Mouse (Mus musculus) midbrain, embryonic 14.5 days (tissue): ENCODE measurements around the gene Mdh1b. TPM values are rescaled to one million over a fixed set of nuclear protein-coding genes. Genes with fewer than 3 reads are reported as not detected.

Experiments
- ATAC-seq: fragments of 200-750 bp; cut with Nextera tagmentation; 2 replicates; pipeline ENCODE4 v1.8.0; 2017; ENCODE audit warnings: moderate number of reproducible peaks, moderate library complexity; ENCODE audit not compliant: low FRiP score, low TSS enrichment
- DNase-seq: peaks from one replicate; pipeline ENCODE4 v3.0.0-alpha.2; 2015
- H3K27ac ChIP-seq: fragments of 300-500 bp; sonication (generic); replicated peaks from 2 replicates; pipeline ENCODE4 v1.5.1; 2014; ENCODE audit warnings: mild to moderate bottlenecking, low read depth, low read length, moderate library complexity
- H3K27me3 ChIP-seq: fragments of 300-500 bp; sonication (generic); 2 replicates; pipeline ENCODE4 v1.6.1; 2014; ENCODE audit warnings: low read length, control low read depth, mixed read lengths; ENCODE audit not compliant: control insufficient read depth, insufficient read depth
- H3K36me3 ChIP-seq: fragments of 300-500 bp; sonication (generic); 2 replicates; pipeline ENCODE4 v1.6.1; 2014; ENCODE audit warnings: low read length, control low read depth; ENCODE audit not compliant: control insufficient read depth, insufficient read depth
- H3K4me1 ChIP-seq: fragments of 300-500 bp; sonication (generic); 2 replicates; pipeline ENCODE4 v1.6.1; 2014; ENCODE audit warnings: mild to moderate bottlenecking, antibody characterized with exemption, low read length, control low read depth; ENCODE audit not compliant: control insufficient read depth, insufficient read depth
- H3K4me2 ChIP-seq: fragments of 300-500 bp; sonication (generic); 2 replicates; pipeline ENCODE4 v1.6.1; 2014; ENCODE audit warnings: mild to moderate bottlenecking, low read length, moderate library complexity
- H3K4me3 ChIP-seq: fragments of 300-500 bp; sonication (generic); replicated peaks from 2 replicates; pipeline ENCODE4 v1.5.1; 2014; ENCODE audit warnings: low read depth, low read length
- H3K9ac ChIP-seq: fragments of 300-500 bp; sonication (generic); replicated peaks from 2 replicates; pipeline ENCODE4 v1.6.1; 2014; ENCODE audit warnings: mild to moderate bottlenecking, low read length, moderate library complexity
- H3K9me3 ChIP-seq: fragments of 300-500 bp; sonication (generic); 2 replicates; pipeline ENCODE4 v1.6.1; 2016; ENCODE audit warnings: low read length, control low read depth, mixed read lengths; ENCODE audit not compliant: control insufficient read depth
- WGBS: fragments of 180-500 bp; shearing (Covaris S2); extraction: QIAGEN DNeasy Blood & Tissue Kit; methylation state at CpG from one replicate; pipeline ENCODE4 v1.1.7; 2014; 5-methylcytosine and 5-hydroxymethylcytosine counted together
- polyA plus RNA-seq: library from polyadenylated mRNA; unstranded; fragments of >200 nt; fragmentation: Nextera tagmentation; extraction: Ambion mirVana; gene quantifications from 2 replicates; pipeline ENCODE4 v1.2.1, GENCODE M21; 2014

The Mdh1b gene
- polyA plus RNA-seq, 1 experiment from 2014 or later = 0.43 TPM

DNA sequence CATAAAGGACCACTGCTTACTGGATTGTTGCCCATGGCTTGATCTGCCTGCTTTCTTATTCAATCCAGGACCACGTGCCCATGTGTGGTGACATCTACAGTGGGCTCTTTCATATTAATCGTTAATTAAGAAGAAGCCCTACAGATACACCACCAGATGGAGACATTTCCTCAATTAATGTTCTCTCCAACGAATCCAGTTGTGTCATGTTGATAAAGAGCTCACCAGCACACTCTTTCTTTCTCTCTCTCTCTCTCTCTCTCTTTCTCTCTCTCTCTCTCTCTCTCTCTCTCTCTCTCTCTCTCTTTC, 61.3 kb downstream of the Mdh1b start:
- WGBS = 2% methylated on average over 3 of the region's 3 CpGs
- H3K9ac ChIP-seq = no peak overlapping the region; the same call in 1 of the 2 replicates
- peaks cover 10% of the 10 kb centered on the region for H3K4me1 ChIP-seq
- no peak overlapping the region for H3K4me3 ChIP-seq
- H3K27me3 ChIP-seq = no peaks in the 10 kb centered on the region
- DNase-seq = peak; percentile 87
- H3K4me2 ChIP-seq = peak overlapping the region; percentile 49
- peak; percentile 77 for ATAC-seq
- H3K27ac ChIP-seq = peak overlapping the region; percentile 53; the same call in 1 of the 2 replicates
- H3K9me3 ChIP-seq = no peaks in the 10 kb centered on the region
- no peaks in the 10 kb centered on the region for H3K36me3 ChIP-seq

DNA sequence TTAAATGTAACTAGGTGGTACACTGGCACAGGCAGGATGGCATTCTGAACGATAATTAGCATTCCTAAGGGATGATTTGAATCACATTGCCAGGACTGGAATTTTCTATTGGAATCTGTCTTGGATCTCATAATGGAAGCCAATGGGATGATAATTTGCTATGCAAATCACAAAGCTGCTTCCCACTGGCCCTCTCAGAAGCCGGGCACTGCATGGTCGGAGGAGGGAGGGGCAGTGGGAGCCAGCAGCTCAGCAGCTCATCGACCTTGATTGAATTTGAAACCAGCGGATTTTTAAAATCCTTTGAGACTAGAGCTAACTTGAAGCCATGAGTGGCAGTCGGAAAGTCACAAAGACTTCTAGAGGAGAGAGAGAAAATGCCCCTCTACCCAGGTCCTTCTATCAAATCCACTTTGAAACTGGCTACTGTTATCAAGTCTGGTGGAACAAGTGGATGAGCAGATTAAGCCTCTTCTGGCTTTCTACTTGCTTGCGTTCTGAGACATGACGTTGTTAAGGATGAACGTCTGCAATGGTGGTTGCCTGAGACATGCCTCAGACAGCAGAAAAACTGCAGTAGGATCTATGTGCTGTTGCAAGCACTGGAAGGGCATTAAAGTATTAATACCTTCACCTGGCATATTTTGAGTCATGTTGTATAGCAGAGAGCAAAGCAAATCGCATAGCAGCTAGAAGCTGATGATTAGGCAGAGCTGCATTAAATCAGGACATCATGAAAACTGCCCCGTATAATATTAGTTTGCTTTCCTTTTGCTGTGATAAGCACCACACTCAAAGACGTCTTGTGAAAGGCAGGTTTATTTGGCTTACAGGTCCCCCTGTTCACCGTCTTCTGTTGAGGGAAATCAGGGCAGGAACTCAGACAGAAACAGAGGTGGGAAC, 61.9 kb downstream of the Mdh1b start:
- DNase-seq (peak; percentile 65), ATAC-seq (peak; percentile 17; the same call in 1 of the 2 replicates)
- Histone ChIP-seq H3K36me3 (no peaks in the 10 kb centered on the region), H3K9ac (no peak overlapping the region; the same call in 1 of the 2 replicates), H3K27ac (peak overlapping the region; percentile 53), H3K9me3 (no peaks in the 10 kb centered on the region), H3K4me1 (peaks cover 10% of the 10 kb centered on the region), H3K4me2 (peak overlapping the region; percentile 49), H3K27me3 (no peaks in the 10 kb centered on the region), H3K4me3 (peak overlapping the region; percentile 1)
- WGBS = 12% methylated on average over 13 of the region's 13 CpGs

DNA sequence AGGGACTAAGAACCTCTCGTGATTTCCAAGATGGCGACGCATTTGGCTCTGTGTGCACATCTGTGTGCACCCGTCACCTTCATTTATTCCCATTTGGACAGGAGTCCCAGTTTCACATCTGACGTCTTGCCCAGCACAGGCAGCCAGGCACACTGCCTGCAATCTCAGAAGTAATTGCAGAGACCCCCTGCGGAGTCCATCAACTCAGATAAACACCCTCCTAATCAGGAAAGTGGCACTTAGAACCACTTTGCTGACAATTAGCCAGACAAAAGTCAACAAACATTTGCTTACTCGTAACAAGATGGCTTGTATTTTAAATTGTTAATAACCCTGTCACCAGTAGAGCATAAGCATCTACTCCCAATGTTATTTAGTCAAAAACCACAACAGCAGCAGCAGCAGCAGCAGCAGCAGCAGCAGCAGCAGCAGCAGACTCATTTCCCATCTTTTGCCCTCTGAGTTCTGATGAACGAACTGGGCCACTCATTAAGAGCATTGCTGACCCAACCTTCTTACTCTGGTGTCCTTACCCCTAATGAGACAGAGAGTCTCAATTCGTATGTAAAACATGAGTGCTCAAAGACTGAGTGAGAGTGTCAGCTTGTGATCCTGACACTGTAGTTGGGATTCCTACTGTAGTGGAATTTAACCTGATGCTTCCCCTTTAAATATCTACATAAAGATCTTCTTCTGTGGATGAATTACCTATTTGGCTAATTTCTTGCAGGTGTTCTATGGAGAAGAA, 62.7 kb downstream of the Mdh1b start:
- H3K4me2 ChIP-seq = peak overlapping the region; percentile 49
- peak; percentile 34 for DNase-seq
- 46% methylated on average over 9 of the region's 9 CpGs for WGBS
- H3K4me3 ChIP-seq = no peak overlapping the region
- H3K27ac ChIP-seq = no peak overlapping the region; the same call in 1 of the 2 replicates
- no peaks in the 10 kb centered on the region for H3K36me3 ChIP-seq
- H3K9ac ChIP-seq = no peak overlapping the region
- no peaks in the 10 kb centered on the region for H3K27me3 ChIP-seq
- H3K9me3 ChIP-seq = no peaks in the 10 kb centered on the region
- H3K4me1 ChIP-seq = peaks cover 10% of the 10 kb centered on the region
- no peak for ATAC-seq

DNA sequence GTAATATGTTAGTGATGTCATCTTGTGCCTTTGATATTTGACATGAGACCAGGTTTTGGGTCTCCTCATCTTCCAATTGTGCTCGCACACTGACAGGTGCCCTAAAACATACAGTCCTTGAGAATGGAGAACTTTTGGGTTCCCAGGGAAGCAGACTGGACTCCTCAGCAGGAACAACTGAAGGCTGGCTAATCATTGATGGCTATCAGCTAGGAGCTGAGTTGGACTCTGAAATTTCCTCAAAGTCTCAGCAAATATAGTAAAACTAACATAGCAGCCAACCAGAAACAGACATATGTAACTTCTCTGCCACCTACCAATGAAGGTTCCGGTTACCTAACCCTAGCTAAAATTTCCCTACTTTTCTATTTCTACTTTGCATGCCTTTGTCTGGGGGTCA, 64.0 kb downstream of the Mdh1b start:
- WGBS = 99% methylated on average over 2 of the region's 2 CpGs
- Histone ChIP-seq H3K27ac (no peak overlapping the region), H3K4me3 (no peak overlapping the region), H3K27me3 (no peaks in the 10 kb centered on the region), H3K4me2 (no peak overlapping the region), H3K9ac (no peak overlapping the region), H3K36me3 (no peaks in the 10 kb centered on the region), H3K4me1 (peaks cover 10% of the 10 kb centered on the region), H3K9me3 (no peaks in the 10 kb centered on the region)
- DNase-seq (no peak), ATAC-seq (no peak)

DNA sequence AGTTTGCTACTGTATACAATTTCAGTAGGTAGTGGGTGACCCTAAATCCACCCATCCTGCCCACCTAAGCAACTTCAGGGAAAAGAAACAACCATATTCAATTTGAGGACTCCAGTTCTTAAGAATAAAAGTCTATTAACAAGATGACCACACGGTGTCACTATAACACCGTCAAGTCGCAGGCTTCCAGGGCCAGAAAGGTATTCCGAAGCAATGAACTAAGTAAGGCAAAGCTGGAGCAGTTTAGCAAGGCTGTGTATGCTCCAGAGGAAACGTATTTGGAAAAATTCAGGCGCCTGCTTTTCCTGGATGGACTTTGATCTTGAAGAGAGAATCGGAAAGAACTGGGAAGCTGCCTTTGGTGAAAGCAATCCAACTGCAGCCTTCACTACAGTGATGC, 70.5 kb downstream of the Mdh1b start:
- Histone ChIP-seq H3K9ac (no peak overlapping the region), H3K4me3 (no peak overlapping the region), H3K4me2 (no peak overlapping the region), H3K36me3 (no peaks in the 10 kb centered on the region), H3K9me3 (no peaks in the 10 kb centered on the region), H3K27ac (no peak overlapping the region), H3K4me1 (no peaks in the 10 kb centered on the region), H3K27me3 (no peaks in the 10 kb centered on the region)
- peak; percentile 92 for DNase-seq
- 2% methylated on average over 7 of the region's 7 CpGs for WGBS
- no peak for ATAC-seq

DNA sequence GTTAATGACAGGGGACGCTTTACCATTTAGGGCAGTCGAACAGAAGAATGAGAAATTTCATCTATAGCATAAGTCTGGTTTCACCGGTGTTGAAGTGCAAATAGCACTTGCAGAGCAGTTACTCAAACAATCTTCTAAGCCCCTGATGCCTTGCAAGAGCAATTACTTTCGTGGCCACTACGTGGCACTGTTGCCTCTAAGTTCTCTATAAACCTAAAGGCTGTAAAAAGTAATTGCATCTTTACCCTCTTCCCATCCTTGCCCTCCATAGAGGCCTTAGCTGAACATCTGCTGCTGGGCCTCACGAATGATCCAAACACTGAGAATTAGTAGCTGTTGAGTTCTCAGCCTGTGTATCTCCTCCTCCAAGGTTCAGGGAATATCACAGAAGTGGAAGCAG, 72.1 kb downstream of the Mdh1b start:
- Histone ChIP-seq H3K36me3 (no peaks in the 10 kb centered on the region), H3K9me3 (no peaks in the 10 kb centered on the region), H3K9ac (no peak overlapping the region), H3K4me3 (no peak overlapping the region), H3K27ac (no peak overlapping the region), H3K27me3 (no peaks in the 10 kb centered on the region), H3K4me2 (no peak overlapping the region), H3K4me1 (no peaks in the 10 kb centered on the region)
- no peak for ATAC-seq
- 16% methylated on average over 6 of the region's 6 CpGs for WGBS
- peak; percentile 91 for DNase-seq

Other genes with a start within 250 kb of the Mdh1b start
- gene Gm39653, start 114.3 kb downstream of the Mdh1b start, polyA plus RNA-seq = not detected in 2 replicates
- gene Dytn, start 43.4 kb downstream of the Mdh1b start, polyA plus RNA-seq = 0.07 TPM in 1 of 2 replicates, not detected in the other
- gene Fastkd2, start 296 bp upstream of the Mdh1b start, polyA plus RNA-seq = 42.7 and 45.2 TPM in 2 replicates
- 0.43 and 0.49 TPM in 2 replicates for gene 4933402D24Rik, start 38.9 kb upstream of the Mdh1b start, polyA plus RNA-seq